Mouse (Mus musculus) bone marrow, adult 2 months (tissue): ENCODE results near the gene Zfp961. TPM values are rescaled to one million over a fixed set of nuclear protein-coding genes. Genes with fewer than 3 reads are reported as not detected.
"Not testable (repeated sequence)": the region's sequence is repeated elsewhere in the genome, so short reads cannot be mapped to it uniquely, and the experiment has no call there.

Source experiments
- H3K27ac ChIP-seq: fragments of 200-500 bp; 2 replicates; pipeline ENCODE4 v1.5.1; 2012; ENCODE audit warnings: low read depth, mild to moderate bottlenecking, control low read depth, inconsistent platforms, low read length; ENCODE audit not compliant: control insufficient read depth, poor library complexity, insufficient read depth
- H3K4me1 ChIP-seq: fragments of 200-500 bp; 2 replicates; pipeline ENCODE4 v1.6.1; 2011; ENCODE audit warnings: low read length; ENCODE audit not compliant: control insufficient read depth, insufficient read depth
- H3K4me3 ChIP-seq: fragments of 200-500 bp; replicated peaks from 2 replicates; pipeline ENCODE3; 2011; ENCODE audit warnings: mild to moderate bottlenecking, low read depth, low read length, control low read depth; ENCODE audit not compliant: control insufficient read depth
- CTCF ChIP-seq: fragments of 200-500 bp; IDR thresholded peaks from 2 replicates; pipeline ENCODE4 v1.5.1; 2011; ENCODE audit warnings: low read length, control low read depth; ENCODE audit not compliant: control insufficient read depth, insufficient read depth
- POLR2A ChIP-seq: fragments of 200-500 bp; IDR thresholded peaks from 2 replicates; pipeline ENCODE4 v1.6.1; 2011; ENCODE audit warnings: low read depth, mild to moderate bottlenecking, control low read depth, low read length, borderline replicate concordance; ENCODE audit not compliant: control insufficient read depth
- WGBS: fragments of 180-500 bp; shearing (Covaris S2); methylation state at CpG from one replicate; pipeline ENCODE4 v1.1.7; 2018; 5-methylcytosine and 5-hydroxymethylcytosine counted together
- polyA plus RNA-seq: library from polyadenylated mRNA; stranded (reverse); fragments of >200 nt; gene quantifications from 2 replicates; pipeline ENCODE4 v1.2.4, GENCODE M21; 2011; ENCODE audit warnings: low replicate concordance; ENCODE audit not compliant: missing spikeins, insufficient read depth, insufficient read length

The Zfp961 gene
- polyA plus RNA-seq, 1 experiment: 10.4 TPM

- H3K4me3 ChIP-seq: no peak overlapping the region
- 68% methylated on average over 2 of the region's 2 CpGs for WGBS
- TF ChIP-seq CTCF (no peak), POLR2A (no peak)
Measured at GRCm38 (mm10) chr8:72019816-72020215, 69.0 kb downstream of the Zfp961 start.

DNA sequence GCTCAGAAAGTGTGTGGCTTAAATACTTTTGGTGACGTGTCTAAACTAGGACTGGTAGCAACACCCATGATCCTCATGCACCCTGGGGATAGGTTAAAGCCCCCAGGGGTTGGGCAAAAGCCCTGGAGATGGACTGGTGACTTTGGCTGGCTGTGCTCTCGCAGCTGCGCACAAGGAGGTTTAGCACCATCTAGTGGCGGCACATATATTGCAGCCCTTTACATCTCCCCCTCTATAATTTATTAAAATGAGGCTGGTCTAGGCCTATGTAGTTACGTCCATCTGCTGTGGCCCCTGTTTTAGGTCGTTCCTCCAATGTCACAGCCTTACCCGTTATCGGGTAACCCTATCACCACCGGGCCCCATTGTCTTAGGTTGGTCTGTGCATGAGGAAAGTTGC, 74.0 kb downstream of the Zfp961 start:
- not testable (repeated sequence) for H3K27ac ChIP-seq, H3K4me1 ChIP-seq, H3K4me3 ChIP-seq
- WGBS: 6% methylated on average over 5 of the region's 9 CpGs

More at GRCm38 (mm10) chr8:72019816-72020215, 69.0 kb downstream of the Zfp961 start:
- no peak overlapping the region for H3K27ac ChIP-seq
- peaks cover 8% of the 10 kb centered on the region; the same call in 1 of the 2 replicates for H3K4me1 ChIP-seq

DNA sequence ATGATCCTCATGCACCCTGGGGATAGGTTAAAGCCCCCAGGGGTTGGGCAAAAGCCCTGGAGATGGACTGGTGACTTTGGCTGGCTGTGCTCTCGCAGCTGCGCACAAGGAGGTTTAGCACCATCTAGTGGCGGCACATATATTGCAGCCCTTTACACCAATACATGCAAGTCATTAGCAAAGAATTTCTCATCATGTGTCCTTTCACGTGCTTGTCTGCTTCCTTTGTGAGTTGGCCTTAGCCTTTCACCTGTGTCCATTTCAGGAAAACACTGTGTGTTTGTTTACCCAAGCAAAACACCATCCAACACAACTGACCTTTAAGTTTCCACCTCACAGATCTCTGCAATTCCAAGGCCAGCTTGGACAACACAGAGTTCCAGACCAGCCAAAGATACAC, 82.1 kb downstream of the Zfp961 start:
- WGBS: 11% methylated on average over 4 of the region's 4 CpGs
- not testable (repeated sequence) for H3K27ac ChIP-seq, H3K4me1 ChIP-seq, H3K4me3 ChIP-seq

DNA sequence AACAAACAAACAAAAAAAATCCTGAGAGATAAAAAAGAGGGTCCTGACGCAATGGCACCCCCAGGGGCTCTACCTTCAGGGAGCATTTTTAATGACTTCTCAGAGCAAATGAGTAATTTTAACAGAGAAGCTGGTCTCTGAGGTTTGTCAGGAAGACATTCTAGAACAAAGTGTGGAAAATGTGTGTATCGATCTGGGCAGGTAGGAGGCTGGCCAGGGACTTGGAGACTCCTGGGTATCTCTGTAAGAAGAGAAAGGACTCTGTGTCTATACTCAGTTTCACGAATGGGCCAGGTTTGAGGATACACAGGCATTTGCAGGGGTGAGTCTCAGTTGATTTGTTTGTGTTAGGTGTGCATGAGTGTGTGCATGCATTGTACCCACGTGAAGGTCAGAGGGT, 90.1 kb downstream of the Zfp961 start, which contains the start of gene Olfr372:
Gene Olfr372 (plus strand): TSS at position 301 of the 400 bp plus-strand sequence.
- not testable (repeated sequence) for H3K27ac ChIP-seq, H3K4me3 ChIP-seq, H3K4me1 ChIP-seq
- 83% methylated on average over 4 of the region's 4 CpGs for WGBS

- 34% methylated on average over 1 of the region's 1 CpGs for WGBS
- Histone ChIP-seq H3K27ac (peak overlapping the region; percentile 56; the same call in 1 of the 2 replicates), H3K4me3 (no peak overlapping the region), H3K4me1 (0 out of 2 replicates have a peak, but pooled peaks cover 1% of the 10 kb centered on the region)
- TF ChIP-seq POLR2A (no peak), CTCF (no peak)
Measured at GRCm38 (mm10) chr8:72042493-72042892, 91.7 kb downstream of the Zfp961 start.

Other genes with a start within 250 kb of the Zfp961 start
- 1.3 and 2.3 TPM in 2 replicates for gene B3gnt3, start 249.2 kb upstream of the Zfp961 start, polyA plus RNA-seq
- 79.3 and 144 TPM in 2 replicates for gene Fcho1, start 225.3 kb upstream of the Zfp961 start, polyA plus RNA-seq
- 0.70 and 1.8 TPM in 2 replicates for gene Zfp709, start 69.0 kb upstream of the Zfp961 start, polyA plus RNA-seq
- 1.1 and 1.9 TPM in 2 replicates for gene Zfp882, start 42.4 kb upstream of the Zfp961 start, polyA plus RNA-seq
- gene Zfp617, start 42.4 kb upstream of the Zfp961 start, polyA plus RNA-seq: 7.9 and 8.3 TPM in 2 replicates
- gene Cyp4f18, start 58.6 kb downstream of the Zfp961 start, polyA plus RNA-seq: 48.0 and 160 TPM in 2 replicates
- gene Olfr372, start 90.2 kb downstream of the Zfp961 start, polyA plus RNA-seq: not detected in 2 replicates
- not detected in 2 replicates for gene Olfr373, start 132.1 kb downstream of the Zfp961 start, polyA plus RNA-seq
- 0.18 and 0.30 TPM in 2 replicates for gene Olfr374, start 156.0 kb downstream of the Zfp961 start, polyA plus RNA-seq
- 80.7 and 138 TPM in 2 replicates for gene Tpm4, start 183.9 kb downstream of the Zfp961 start, polyA plus RNA-seq
- gene Rab8a, start 210.2 kb downstream of the Zfp961 start, polyA plus RNA-seq: 36.5 and 38.5 TPM in 2 replicates
- 6.4 and 7.7 TPM in 2 replicates for gene Hsh2d, start 238.6 kb downstream of the Zfp961 start, polyA plus RNA-seq